Mouse (Mus musculus): ENCODE measurements at regions not wholly inside any gene's neighbourhood (a gene's known extent, or its start where the extent isn't known, plus 50 kb on each side); places are given as distances from the start of the nearest gene placed in this dataset.
"Not testable (repeated sequence)": the region's sequence is repeated elsewhere in the genome, so short reads cannot be mapped to it uniquely, and the experiment has no call there.

DNA sequence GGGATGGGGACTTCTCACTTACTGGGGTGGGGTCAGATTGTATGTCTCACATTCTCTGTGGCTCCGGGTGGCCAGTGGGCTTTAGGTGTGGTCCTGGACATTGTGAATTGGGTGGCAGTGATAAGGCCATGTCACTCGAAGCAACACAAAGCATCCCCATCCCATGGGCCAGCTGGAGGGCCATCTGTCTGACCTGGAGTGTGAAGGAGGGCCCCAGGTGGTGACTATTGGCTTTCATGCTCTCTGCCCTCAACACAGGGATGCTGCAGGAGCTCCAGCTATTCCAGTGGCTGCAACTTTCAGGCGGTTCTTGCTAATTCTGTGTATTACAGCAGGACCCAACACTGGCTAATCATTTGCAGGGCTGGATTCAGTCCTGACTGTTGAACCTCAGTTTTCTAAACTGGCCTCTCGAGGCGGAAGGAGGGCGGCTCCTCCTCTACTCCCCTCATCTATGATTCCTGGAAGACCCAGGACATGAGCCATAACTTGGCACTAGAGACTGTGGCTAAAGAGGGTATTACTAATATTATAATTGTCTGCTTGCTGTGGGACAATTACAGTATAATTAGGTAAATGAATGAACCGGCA is 64.1 kb downstream of the 9530068E07Rik start:
- Histone ChIP-seq H3K4me3 (no peak overlapping the region), H3K27ac (no peak overlapping the region), H3K9ac (no peak overlapping the region), H3K4me2 (no peak overlapping the region), H3K9me3 (no peaks in the 10 kb centered on the region), H3K4me1 (no peaks in the 10 kb centered on the region), H3K36me3 (replicated peaks) (no peaks in the 10 kb centered on the region), H3K27me3 (replicated peaks) (no peaks in the 10 kb centered on the region)
- no peak for ATAC-seq (replicated peaks)
- 67% methylated on average over 7 of the region's 7 CpGs for WGBS

DNA sequence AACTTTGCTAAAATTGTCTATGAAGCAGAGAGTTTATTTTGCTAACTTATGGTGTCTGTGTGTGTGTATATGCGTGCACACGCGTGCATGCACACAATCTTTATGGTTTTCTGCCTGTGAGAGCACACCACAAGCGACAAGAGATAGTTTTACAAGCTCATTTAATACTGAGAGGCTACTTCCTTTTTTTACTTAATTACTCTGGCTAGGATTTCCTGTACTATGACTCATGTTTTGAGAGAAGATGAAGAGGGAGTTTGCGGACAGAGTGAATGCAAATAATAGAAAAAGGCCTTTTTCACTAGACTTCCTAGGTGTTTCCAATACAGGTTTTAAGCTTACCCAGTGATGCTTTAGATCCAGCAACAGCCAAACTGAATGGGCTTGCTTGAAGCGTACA is 74.9 kb downstream of the 9530068E07Rik start:
- not testable (repeated sequence) for H3K36me3 ChIP-seq (replicated peaks); H3K4me1 ChIP-seq; H3K9ac ChIP-seq; H3K9me3 ChIP-seq; H3K4me2 ChIP-seq; H3K27ac ChIP-seq; ATAC-seq (replicated peaks); H3K4me3 ChIP-seq; H3K27me3 ChIP-seq (replicated peaks)
- 93% methylated on average over 6 of the region's 6 CpGs for WGBS

DNA sequence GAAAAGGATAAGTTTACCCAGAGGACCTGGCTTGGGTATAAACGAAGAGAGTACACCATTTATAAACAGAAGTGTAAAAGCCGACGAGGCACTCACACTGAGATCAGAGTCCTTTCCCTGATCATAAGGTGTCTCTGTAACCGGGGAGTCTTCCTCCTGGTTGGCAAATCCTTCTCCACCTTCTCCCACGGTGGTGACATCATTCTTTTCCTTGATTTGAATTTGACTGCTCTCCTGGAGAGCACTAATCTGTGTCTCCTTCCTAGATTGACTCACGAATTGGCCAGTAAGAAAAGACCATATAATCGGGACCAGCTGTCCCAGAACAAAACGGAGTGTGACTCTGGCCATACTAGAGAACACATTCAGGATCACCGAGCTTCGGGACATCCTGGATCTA is 83.9 kb downstream of the 9530068E07Rik start:
- ATAC-seq (replicated peaks); H3K36me3 ChIP-seq (replicated peaks); H3K9me3 ChIP-seq; H3K27me3 ChIP-seq (replicated peaks); H3K4me1 ChIP-seq; H3K27ac ChIP-seq; H3K4me2 ChIP-seq; H3K9ac ChIP-seq; H3K4me3 ChIP-seq: not testable (repeated sequence)
- 64% methylated on average over 10 of the region's 10 CpGs for WGBS

DNA sequence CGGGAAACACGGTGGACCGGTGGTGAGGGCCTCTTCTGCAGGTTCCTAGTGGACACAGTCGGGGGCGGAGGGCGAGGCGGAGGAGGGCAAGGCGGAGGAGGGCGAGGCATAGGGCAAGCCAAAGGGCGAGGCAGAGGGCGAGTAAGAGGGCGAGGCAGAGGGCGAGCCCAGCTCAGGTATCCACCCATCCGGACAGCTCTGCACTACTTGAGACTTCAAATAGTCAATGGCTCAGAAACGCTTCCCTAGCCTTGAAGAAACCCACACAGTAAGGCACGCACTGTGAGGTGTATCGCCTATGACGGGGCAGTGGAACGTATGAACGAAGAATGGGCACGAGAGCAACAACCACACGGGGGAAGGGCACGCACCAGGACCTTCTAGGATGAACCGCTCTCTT is 84.5 kb downstream of the 9530068E07Rik start:
- H3K27me3 ChIP-seq (replicated peaks); H3K4me3 ChIP-seq; H3K4me2 ChIP-seq; H3K36me3 ChIP-seq (replicated peaks); ATAC-seq (replicated peaks); H3K9me3 ChIP-seq; H3K27ac ChIP-seq; H3K9ac ChIP-seq; H3K4me1 ChIP-seq: not testable (repeated sequence)
- WGBS, result 93% methylated on average over 24 of the region's 24 CpGs

DNA sequence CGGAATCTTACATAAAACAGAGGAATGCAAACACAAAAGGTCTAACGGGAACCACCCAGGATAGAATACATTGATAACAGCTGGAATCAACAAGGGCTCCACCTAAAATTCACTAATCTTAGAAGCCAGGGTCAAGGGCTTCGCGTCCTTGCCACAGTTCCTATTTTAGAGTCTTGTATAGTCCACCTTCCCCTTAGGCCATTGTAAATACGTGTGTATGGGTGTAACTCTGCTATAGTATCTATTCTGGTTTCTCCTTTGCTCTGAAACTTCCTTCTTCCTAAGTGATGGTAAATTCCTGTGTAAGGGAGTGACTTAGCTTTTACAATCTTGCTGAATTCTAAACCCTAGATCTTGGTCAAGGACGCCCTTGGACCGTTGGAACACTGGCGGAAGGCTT is 87.3 kb downstream of the 9530068E07Rik start:
- ATAC-seq (replicated peaks); H3K4me1 ChIP-seq; H3K27ac ChIP-seq; H3K4me3 ChIP-seq; H3K9ac ChIP-seq; H3K9me3 ChIP-seq; H3K27me3 ChIP-seq (replicated peaks); H3K36me3 ChIP-seq (replicated peaks); H3K4me2 ChIP-seq: not testable (repeated sequence)
- WGBS, result 93% methylated on average over 6 of the region's 8 CpGs

DNA sequence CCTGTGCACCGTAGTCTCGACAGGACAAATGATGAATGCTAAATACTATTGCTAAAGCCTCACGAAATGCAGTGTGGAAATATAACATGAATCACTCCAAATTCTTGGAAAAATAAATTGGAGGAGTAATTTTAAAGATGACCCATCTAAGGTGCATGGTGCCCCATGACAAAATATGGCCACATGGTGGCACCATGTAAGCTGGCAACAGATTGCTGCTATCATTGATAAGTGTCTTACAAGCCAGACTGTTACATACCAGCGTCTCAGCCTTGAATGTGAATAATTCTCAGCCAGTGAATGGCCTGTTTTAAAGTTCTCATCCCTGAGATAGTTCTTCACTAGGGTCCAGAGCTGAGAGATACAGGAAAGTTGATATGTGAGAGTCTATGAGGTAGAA is 92.3 kb downstream of the 9530068E07Rik start:
- H3K27me3 ChIP-seq (replicated peaks); H3K9me3 ChIP-seq; ATAC-seq (replicated peaks); H3K27ac ChIP-seq; H3K4me3 ChIP-seq; H3K4me1 ChIP-seq; H3K4me2 ChIP-seq; H3K9ac ChIP-seq; H3K36me3 ChIP-seq (replicated peaks): not testable (repeated sequence)
- WGBS, result 67% methylated on average over 4 of the region's 4 CpGs

DNA sequence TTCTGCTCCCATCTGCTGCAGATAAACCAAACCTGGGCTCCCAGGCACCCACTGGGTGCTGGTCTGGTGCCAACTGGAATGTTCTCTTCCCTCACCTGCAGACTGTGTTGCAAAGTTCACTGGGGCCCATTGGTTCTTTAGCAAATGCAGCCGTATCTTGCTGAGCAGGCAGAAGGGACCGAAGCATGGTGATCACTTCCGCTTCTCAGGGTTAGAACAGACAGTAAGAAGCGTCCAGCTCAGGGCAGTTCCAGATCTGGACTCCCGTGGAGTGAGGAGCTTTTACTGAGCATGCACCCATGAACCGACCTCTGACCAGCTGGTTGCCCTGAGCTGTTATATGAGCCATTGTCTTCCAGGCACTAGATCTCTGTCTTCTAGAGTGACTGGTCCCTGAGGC is 97.1 kb downstream of the 9530068E07Rik start:
- no peak for ATAC-seq (replicated peaks)
- H3K27me3 ChIP-seq (replicated peaks), result no peaks in the 10 kb centered on the region
- H3K9me3 ChIP-seq, result no peaks in the 10 kb centered on the region
- no peak overlapping the region for H3K4me2 ChIP-seq
- H3K4me3 ChIP-seq, result no peak overlapping the region
- H3K4me1 ChIP-seq, result no peaks in the 10 kb centered on the region
- no peaks in the 10 kb centered on the region for H3K36me3 ChIP-seq (replicated peaks)
- WGBS, result 82% methylated on average over 6 of the region's 6 CpGs
- no peak overlapping the region for H3K27ac ChIP-seq
- H3K9ac ChIP-seq, result no peak overlapping the region

DNA sequence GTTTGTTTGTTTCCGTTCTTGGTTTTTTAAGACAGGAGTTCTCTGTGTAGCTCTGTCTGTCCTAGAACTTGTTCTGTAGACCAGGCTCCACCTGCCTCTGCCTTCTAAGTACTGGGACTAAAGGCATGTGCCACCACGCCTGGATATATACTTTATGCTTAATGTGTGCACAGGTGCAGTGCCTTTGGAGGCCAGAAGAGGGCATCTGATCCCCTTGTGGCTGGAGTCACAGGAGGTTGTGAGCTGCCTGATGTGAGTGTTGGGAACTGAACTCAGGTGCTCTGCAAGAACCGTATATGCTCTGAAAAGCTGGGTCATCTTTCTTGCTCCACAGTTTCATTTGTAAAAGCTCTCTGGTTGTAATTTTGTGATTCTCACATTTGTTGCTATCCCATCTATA is 100.7 kb downstream of the 9530068E07Rik start:
- H3K4me2 ChIP-seq, result no peak overlapping the region
- no peak overlapping the region for H3K4me3 ChIP-seq
- ATAC-seq (replicated peaks), result no peak
- no peaks in the 10 kb centered on the region for H3K9me3 ChIP-seq
- no peaks in the 10 kb centered on the region for H3K4me1 ChIP-seq
- H3K27ac ChIP-seq, result no peak overlapping the region
- H3K9ac ChIP-seq, result no peak overlapping the region
- no peaks in the 10 kb centered on the region for H3K36me3 ChIP-seq (replicated peaks)
- H3K27me3 ChIP-seq (replicated peaks), result no peaks in the 10 kb centered on the region
- WGBS, result 88% methylated on average over 3 of the region's 3 CpGs

DNA sequence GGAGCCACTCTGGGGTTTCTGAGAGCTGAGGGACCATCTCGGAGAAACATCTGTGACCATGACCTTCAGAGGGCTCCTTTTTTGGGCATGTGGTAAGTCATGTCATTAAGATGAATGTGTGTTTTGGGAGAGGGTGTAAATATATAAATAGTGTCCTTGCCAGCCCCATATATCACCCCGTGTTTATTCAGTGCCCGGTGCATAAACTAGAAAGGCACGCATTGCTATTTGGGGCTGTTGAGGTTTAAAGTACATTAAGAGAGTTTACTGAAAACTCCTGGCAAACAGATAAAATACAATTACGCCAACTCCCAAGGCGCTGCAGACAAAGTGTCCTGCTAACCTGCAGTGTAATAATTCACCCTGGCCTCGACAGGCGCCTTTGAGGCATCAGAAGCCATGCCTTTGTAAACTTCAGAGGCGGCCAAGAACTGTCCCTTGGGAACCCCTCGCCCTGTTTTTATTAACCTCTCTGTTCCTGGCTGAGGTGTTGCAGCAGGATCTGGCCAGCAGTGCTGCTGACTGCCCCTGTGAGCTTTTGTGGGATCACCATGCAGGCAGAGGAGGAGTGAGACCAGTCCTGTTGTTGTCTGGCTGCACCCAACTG is 106.6 kb downstream of the 9530068E07Rik start:
- no peaks in the 10 kb centered on the region for H3K4me1 ChIP-seq
- H3K4me3 ChIP-seq, result no peak overlapping the region
- no peaks in the 10 kb centered on the region for H3K36me3 ChIP-seq (replicated peaks)
- no peak overlapping the region for H3K27ac ChIP-seq
- no peak overlapping the region for H3K4me2 ChIP-seq
- ATAC-seq (replicated peaks), result no peak
- H3K27me3 ChIP-seq (replicated peaks), result no peaks in the 10 kb centered on the region
- WGBS, result 79% methylated on average over 10 of the region's 10 CpGs
- no peaks in the 10 kb centered on the region for H3K9me3 ChIP-seq
- H3K9ac ChIP-seq, result no peak overlapping the region

DNA sequence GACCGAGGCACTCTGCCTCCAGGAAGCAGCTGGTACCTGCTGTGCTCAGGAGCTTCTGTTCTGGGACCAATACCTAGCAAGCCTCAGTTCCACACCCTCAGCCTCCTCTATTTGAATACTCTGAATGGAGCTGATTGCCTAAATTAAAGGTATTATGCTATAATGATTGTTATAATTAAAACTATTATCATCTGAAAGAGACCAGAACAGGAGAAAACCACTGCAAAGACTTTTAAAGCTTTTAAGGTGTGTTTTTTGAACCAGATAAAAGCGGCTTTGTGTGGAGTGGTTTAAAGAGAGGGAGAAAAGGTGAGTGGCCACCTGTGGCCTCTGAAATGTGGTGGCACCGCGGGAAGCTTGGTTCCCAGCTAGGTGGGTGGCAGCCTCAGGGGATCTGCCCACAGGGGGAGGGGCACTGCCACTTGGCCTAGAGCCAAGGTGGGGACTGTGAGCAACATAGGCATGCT is 115.6 kb downstream of the 9530068E07Rik start:
- no peaks in the 10 kb centered on the region for H3K36me3 ChIP-seq (replicated peaks)
- H3K27me3 ChIP-seq (replicated peaks), result no peaks in the 10 kb centered on the region
- WGBS, result 57% methylated on average over 4 of the region's 4 CpGs

DNA sequence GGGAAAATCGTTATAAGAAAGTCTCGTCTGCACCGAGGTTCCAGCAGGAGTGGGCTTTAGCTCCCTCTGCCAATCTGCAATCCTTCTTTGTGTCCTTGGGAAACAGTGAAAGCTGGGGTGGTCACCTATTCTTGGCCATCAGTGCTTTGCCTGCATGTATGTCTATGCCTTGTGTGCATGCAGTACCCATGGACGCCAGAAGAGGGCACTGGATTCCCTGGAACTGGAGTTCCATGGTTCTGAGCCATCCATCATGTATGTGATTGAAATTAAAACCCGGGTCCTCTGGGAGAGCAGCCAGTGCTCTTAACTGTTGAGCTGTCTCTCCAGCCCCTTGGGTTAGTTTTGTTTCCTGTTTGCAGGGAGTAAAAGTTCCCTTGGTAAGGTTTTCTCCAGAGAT is 121.1 kb downstream of the 9530068E07Rik start:
- Histone ChIP-seq H3K9ac (no peak overlapping the region), H3K27me3 (replicated peaks) (no peaks in the 10 kb centered on the region), H3K4me2 (no peak overlapping the region), H3K4me3 (no peak overlapping the region), H3K4me1 (peaks cover 4% of the 10 kb centered on the region; the same call in 1 of the 2 replicates), H3K9me3 (no peaks in the 10 kb centered on the region), H3K27ac (no peak overlapping the region), H3K36me3 (replicated peaks) (no peaks in the 10 kb centered on the region)
- no peak for ATAC-seq (replicated peaks)
- 75% methylated on average over 5 of the region's 5 CpGs for WGBS

More for the DNA sequence above, 115.6 kb downstream of the 9530068E07Rik start:
- Histone ChIP-seq H3K27ac (no peak overlapping the region), H3K9me3 (no peaks in the 10 kb centered on the region), H3K4me1 (no peaks in the 10 kb centered on the region), H3K4me2 (no peak overlapping the region), H3K4me3 (no peak overlapping the region), H3K9ac (no peak overlapping the region)
- ATAC-seq (replicated peaks), result no peak

DNA sequence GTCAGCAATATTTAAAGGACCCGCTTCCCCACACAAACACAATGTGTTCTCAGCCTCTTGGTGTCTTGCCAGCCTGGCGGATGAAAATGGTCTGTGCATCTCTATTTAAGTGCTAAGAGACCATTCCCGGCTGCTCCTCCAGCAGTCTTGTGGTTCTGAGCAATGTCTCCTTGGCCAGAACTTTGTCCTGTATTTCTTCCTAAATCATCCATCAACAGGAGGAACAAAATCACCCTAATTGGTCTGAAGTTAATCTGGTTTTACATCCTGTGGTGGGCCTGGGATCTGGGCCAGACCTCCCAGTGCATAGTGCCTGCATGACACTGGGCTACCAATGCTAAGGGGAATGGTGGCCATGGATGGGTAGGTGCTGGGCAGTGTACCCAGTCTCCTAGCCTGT is 123.6 kb downstream of the 9530068E07Rik start:
- H3K36me3 ChIP-seq (replicated peaks), result no peaks in the 10 kb centered on the region
- no peak overlapping the region for H3K9ac ChIP-seq
- no peak overlapping the region for H3K4me2 ChIP-seq
- H3K27me3 ChIP-seq (replicated peaks), result no peaks in the 10 kb centered on the region
- ATAC-seq (replicated peaks), result no peak
- H3K27ac ChIP-seq, result no peak overlapping the region
- H3K4me1 ChIP-seq, result peaks cover 4% of the 10 kb centered on the region; the same call in 1 of the 2 replicates
- H3K9me3 ChIP-seq, result no peaks in the 10 kb centered on the region
- WGBS, result 65% methylated on average over 3 of the region's 3 CpGs
- no peak overlapping the region for H3K4me3 ChIP-seq

DNA sequence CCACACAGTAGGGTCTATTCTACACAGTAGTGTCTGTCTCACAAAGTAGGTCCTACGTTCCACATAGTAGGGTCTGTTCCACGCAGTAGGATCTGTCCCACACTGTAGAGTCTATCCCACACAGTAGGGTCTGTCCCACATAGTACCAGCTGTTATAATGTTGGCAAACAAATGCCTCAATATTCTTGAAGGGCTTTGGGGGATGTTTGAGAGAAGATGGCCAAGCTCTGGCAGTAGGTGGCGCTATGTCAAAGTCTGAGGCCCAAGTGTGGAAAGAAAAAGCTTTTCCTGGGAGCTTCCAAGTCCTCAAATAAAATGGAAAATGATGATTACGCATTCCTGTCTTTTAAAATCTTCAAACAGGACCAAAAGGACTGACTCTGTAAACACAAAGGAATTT is 125.7 kb downstream of the 9530068E07Rik start:
- Histone ChIP-seq H3K4me3 (no peak overlapping the region), H3K36me3 (replicated peaks) (no peaks in the 10 kb centered on the region), H3K9ac (no peak overlapping the region), H3K9me3 (no peaks in the 10 kb centered on the region), H3K27me3 (replicated peaks) (no peaks in the 10 kb centered on the region), H3K27ac (no peak overlapping the region), H3K4me2 (no peak overlapping the region), H3K4me1 (peaks cover 15% of the 10 kb centered on the region)
- ATAC-seq (replicated peaks), result no peak
- WGBS, result 40% methylated on average over 4 of the region's 4 CpGs
